Mouse (Mus musculus) liver, adult 2 months (tissue): Measurements from ENCODE around the gene H2afy.

Source experiments
- CTCF ChIP-seq: fragments of 200-500 bp; IDR thresholded peaks from 2 replicates; pipeline ENCODE4 v1.5.1; 2011; ENCODE audit warnings: low read depth, low read length, control low read depth
- POLR2A ChIP-seq: fragments of 200-500 bp; IDR thresholded peaks from 2 replicates; pipeline ENCODE4 v1.6.1; 2011; ENCODE audit warnings: low read length, control low read depth; ENCODE audit not compliant: insufficient read depth; ENCODE audit errors: extremely low read depth

DNA sequence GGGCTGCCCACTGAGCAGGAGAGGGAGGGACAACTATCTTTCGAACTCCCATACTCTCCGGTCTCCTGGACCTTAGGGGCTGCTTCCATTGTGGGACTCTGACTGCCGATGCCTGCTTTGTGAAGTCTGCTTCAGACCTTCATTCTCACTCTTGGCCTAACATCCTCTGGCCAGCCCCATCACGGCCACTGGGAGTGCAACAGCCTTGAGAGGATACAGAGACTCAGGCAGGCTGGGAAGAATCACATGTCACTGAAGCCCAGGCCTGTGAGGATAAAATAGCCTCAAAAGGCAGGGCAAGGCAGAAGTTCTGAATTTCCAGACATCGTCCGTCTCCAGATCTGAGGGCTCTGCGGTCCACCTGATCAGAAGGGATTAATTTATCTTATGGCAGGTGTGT, 35.9 kb upstream of the H2afy start:
- TF ChIP-seq POLR2A (no peak), CTCF (no peak)
